Mouse (Mus musculus) cortical plate, adult 2 months (tissue): ENCODE results near the gene Gnb2.

Experiments used
- CTCF ChIP-seq: fragments of 200-500 bp; IDR thresholded peaks from 2 replicates; pipeline ENCODE4 v1.5.1; 2011; ENCODE audit warnings: mild to moderate bottlenecking, control low read depth, low read length; ENCODE audit not compliant: insufficient read depth; ENCODE audit errors: extremely low read depth
- POLR2A ChIP-seq: fragments of 200-500 bp; IDR thresholded peaks from 2 replicates; pipeline ENCODE4 v1.6.1; 2011; ENCODE audit warnings: mild to moderate bottlenecking, low read length, control low read depth; ENCODE audit not compliant: insufficient read depth; ENCODE audit errors: extremely low read depth

GRCm38 (mm10) chr5:137485851-137486155 is 47.5 kb downstream of the Gnb2 start:
- TF ChIP-seq POLR2A (no peak), CTCF (no peak)
